Mouse (Mus musculus): ENCODE data around the gene Atp8a2. TPM values are rescaled to one million over a fixed set of nuclear protein-coding genes. Genes with fewer than 3 reads are reported as not detected.

Gene Atp8a2
- total RNA-seq, 2 experiments from 2014 or later, result 3.4 to 5.6 TPM

GRCm38 (mm10) chr14:59657098-59657497, 539.9 kb downstream of the Atp8a2 start:
- DNase-seq (ENCODE audit: low spot score in 2 of 2), result no peak

- DNase-seq (ENCODE audit: low spot score in 2 of 2), result no peak
These were observed 540.4 kb downstream of the Atp8a2 start for GRCm38 (mm10) chr14:59656591-59656990.

- DNase-seq (ENCODE audit: low spot score in 2 of 2), result no peak
These were observed 547.6 kb downstream of the Atp8a2 start for GRCm38 (mm10) chr14:59649337-59649736.

GRCm38 (mm10) chr14:59648611-59649010, 548.4 kb downstream of the Atp8a2 start:
- DNase-seq (ENCODE audit: low spot score in 2 of 2), result no peak

DNA sequence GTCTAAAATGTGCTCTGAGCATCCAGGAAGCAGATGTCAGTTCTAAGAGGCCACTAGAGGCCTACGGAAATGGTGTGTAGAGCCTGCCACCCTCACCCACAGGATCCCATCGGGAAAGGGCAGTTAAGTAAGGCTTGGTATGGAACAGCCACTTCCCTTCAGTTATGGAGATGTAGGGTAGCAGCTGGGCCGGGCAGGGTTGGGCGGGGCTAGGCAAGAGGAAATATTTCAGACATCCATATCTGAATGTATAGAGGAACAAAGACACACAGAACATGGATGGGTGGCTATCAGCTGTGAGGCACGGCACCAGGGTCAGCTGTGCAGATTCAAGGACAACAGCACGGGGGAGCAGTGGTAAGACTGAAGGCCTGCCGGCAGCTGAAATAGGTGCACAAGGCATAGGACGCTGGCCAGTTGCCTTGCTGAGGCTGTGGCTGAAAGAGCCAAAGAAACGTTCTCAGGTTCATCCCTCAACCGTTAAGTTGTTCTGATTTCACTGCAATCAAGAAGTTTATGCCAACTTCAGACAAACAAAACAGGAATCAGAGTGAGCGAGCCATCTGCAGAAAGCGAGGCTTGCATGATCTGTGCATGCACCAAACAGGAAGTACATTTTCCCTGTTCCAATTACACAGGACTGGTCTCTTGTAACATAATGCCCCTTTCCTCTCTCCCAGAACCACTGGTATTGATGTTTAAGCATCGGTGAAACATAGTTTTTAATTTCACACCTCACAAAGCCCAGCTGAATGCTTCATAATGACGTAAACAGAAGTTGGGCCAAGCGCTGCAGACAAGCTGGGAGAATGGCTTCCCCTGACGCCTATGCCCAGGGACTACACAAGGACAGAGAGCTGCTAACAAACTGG, 549.9 kb downstream of the Atp8a2 start:
- DNase-seq (ENCODE audit: low spot score in 2 of 2), result no peak

DNA sequence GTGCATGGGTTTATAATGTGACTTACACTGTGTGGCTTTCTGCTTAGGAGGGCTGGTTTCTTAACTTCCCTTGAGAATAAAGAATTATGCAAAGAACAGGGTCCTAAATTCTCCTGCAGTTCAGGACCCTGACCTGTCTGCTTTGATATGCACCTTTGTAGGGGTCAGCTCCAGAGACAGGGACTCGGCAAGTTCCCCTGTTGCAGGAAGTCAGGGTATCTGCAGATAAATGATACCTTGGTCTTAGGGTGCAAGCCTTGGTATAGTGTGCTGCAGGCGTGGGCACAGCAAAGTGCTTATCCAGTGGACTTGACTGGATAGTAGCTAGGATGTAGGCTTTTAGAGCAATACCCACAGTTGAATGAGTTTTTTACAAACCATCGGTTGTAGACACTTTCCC, 552.1 kb downstream of the Atp8a2 start:
- no peak for DNase-seq (ENCODE audit: low spot score in 2 of 2)

- DNase-seq (ENCODE audit: low spot score in 2 of 2), result no peak
These were observed 552.8 kb downstream of the Atp8a2 start for GRCm38 (mm10) chr14:59644166-59644565.

DNA sequence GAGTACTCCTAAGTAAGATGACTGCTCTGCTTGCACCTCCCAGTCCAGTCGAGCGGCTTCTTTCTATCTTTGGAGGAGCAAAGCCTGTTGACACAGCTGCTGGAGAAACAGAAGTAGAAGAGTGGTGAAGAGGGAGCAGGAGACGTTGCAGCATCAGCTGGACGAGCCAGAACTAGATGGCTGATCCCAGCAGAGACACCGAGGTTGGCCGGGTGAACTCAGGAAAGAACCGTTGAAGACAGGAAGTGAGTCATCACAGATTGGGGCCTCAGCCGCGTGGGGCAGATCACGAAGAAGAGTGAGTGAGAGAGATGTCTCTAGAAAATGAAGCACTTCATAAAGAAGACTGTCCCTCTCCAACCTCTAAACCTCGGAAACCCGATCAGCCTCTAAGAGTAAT, 553.4 kb downstream of the Atp8a2 start:
- no peak for DNase-seq (ENCODE audit: low spot score in 2 of 2)

DNA sequence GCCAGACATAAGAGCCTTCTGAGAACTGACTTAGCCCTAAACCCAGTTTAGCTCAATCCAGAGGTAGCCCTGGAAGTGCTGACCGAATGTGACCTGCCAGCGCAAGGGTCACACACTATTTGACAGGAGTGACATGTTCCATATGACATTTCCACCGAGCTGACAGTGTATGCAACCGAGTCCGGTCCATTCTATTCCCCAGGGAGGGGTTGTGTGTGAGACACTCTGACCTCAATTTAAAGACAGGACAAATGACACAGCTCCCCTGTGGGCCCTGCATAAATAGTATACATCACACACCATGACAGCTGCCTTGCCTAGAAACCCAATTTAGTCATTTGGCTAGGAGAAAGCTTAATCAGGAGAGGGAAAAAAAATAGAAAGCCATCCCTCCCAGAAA, 555.1 kb downstream of the Atp8a2 start:
- DNase-seq (ENCODE audit: low spot score in 2 of 2), result no peak

GRCm38 (mm10) chr14:59638906-59639703, 557.9 kb downstream of the Atp8a2 start:
- DNase-seq (ENCODE audit: low spot score in 2 of 2), result no peak

- no peak for DNase-seq (ENCODE audit: low spot score in 2 of 2)
These were observed 563.0 kb downstream of the Atp8a2 start for GRCm38 (mm10) chr14:59633988-59634387.

GRCm38 (mm10) chr14:59633295-59633898, 563.6 kb downstream of the Atp8a2 start:
- DNase-seq (ENCODE audit: low spot score in 2 of 2), result no peak

DNA sequence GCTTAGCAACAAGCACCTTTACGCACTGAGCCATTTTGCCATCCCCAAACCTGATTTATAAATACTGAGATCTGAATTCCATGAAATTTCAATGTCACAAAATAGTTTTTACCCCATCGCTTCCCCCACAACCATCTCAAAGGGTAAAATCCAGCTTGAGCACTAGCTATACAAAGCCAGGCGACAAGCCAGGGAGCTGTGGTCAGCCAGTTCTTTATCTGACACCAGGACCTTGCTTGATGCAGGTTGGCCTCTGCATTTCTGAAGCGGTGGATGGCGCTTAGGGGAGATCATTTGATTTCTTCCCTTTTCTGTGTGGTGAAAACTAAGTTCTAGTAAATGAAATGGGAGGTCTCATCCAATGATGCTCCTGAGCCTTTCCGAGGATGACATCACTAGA, 564.9 kb downstream of the Atp8a2 start:
- no peak for DNase-seq (ENCODE audit: low spot score in 2 of 2)

GRCm38 (mm10) chr14:59630096-59630495, 566.9 kb downstream of the Atp8a2 start:
- DNase-seq (ENCODE audit: low spot score in 2 of 2), result no peak

DNA sequence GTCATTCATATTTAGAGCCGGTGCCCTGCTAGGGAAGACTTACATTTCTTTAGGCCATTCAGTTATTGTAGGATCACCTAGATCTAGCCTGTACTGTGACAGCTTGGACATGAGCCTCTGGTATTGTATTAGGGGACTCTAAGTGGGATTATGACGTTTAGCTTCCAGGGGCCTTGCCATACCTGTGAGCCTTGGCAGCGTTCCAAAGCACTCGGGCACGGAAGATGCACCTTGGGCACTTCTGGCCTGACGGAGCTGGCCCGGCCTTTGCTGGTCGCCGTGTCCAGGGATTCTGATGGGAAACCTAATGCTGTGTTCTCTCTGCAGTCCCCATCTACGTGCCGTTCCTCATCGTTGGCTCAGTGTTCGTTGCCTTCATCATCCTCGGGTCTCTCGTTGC, 567.7 kb downstream of the Atp8a2 start:
- no peak for DNase-seq (ENCODE audit: low spot score in 2 of 2)

- DNase-seq (ENCODE audit: low spot score in 2 of 2), result no peak
These were observed 569.2 kb downstream of the Atp8a2 start for GRCm38 (mm10) chr14:59627823-59628222.

DNA sequence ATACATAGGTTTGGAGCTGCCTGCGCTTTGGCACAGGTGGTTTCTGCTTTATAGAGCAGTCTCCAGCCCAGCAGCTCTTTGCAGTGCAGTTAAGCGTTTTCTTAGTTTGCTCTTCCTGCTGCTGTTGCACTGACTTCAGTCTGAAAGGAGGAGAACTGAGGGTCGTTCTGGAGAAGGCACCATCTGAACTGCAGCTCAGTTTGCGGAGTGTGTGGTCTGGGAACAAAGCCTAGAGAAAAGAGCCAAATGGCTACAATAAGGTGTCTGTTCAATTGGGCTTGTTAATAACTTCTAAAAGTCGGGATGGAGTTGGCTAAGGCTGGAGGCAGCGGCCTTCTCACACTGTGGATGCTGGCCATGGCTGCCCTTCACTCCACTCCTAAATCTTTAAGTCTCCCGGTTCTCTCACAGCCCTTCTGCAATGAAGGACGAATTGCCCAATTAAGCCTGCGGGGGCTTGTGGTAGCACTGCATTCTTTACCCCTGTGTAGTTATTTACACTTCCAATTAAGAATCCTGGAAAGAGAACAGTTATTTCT, 569.8 kb downstream of the Atp8a2 start:
- no peak for DNase-seq (ENCODE audit: low spot score in 2 of 2)

GRCm38 (mm10) chr14:59626711-59627110, 570.3 kb downstream of the Atp8a2 start:
- DNase-seq (ENCODE audit: low spot score in 2 of 2), result no peak

DNA sequence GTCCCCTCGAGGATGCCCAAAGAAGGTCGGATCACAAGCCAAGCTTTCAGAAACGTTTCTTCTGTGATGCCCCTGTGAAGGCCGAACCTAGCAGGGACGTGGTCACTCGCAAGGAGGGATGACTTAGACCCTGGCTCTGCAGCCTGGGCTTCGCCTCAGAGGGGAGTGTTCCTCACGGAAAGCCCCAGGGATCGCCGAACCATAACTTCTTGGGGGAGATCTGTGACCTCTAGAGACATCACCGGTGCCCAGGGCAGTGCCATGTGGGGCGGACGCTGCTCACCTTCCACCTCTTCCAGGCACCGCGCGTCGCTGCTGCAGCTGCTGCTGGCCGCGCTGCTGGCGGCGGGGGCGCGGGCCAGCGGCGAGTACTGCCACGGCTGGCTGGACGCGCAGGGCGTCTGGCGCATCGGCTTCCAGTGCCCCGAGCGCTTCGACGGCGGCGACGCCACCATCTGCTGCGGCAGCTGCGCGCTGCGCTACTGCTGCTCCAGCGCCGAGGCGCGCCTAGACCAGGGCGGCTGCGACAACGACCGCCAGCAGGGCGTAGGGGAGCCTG, 571.1 kb downstream of the Atp8a2 start:
- DNase-seq (ENCODE audit: low spot score in 2 of 2), result no peak

DNA sequence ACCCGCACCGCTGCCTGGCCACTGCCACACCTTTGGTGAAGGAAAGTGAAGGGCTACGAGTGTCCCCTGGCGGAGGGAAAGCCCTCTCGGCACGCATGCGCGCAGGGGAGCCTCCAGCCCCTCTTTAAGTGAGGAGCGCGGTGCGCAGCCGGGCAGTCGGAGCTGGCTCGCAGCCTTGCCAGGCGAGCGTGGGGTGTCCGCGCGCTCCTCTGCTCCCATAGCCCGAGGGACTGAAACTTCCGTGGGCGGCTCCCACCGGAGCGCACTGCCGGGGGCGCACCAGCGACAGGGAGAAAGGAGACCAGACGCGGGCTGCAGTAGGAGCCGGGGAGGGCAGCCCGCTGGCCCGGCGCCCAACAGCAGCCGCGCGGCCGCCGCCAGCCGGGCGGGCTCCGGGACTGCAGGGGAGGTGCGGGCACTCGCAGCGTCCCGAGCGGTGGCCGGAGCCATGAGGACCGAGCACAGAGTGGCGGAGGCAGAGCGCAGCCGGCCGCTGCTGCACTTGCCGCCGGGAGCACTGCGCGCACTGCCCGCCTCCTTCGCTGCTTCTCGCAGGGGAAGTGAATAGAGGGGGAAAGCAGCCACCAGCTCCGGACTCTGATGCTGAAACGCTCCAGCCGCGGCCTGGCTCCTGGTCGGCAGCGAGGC, 571.7 kb downstream of the Atp8a2 start, which contains the start of gene Shisa2:
TSS of gene Shisa2 (plus strand) at position 151 of the 648 bp plus-strand sequence.
- DNase-seq (ENCODE audit: low spot score in 2 of 2), result peak; percentile 52 to 71

All from adrenal gland, postnatal 4 days (tissue).